Mouse (Mus musculus) midbrain, embryonic 16.5 days (tissue): ENCODE data around the gene Trim16. TPM values are rescaled to one million over a fixed set of nuclear protein-coding genes. Genes with fewer than 3 reads are reported as not detected.

ENCODE experiments used
- polyA plus RNA-seq: library from polyadenylated mRNA; unstranded; fragments of >200 nt; fragmentation: Nextera tagmentation; extraction: Ambion mirVana; gene quantifications from 2 replicates; pipeline ENCODE4 v1.2.1, GENCODE M21; 2015

The Trim16 gene
- polyA plus RNA-seq, 1 experiment from 2014 or later: 6.8 TPM

Other genes with a start within 250 kb of the Trim16 start
- gene Trpv2, start 245.7 kb upstream of the Trim16 start, polyA plus RNA-seq: 43.5 and 43.7 TPM in 2 replicates
- gene Lrrc75a, start 171.7 kb upstream of the Trim16 start, polyA plus RNA-seq: 10.0 and 10.2 TPM in 2 replicates
- gene Mmgt2, start 171.6 kb upstream of the Trim16 start, polyA plus RNA-seq: 20.4 and 20.6 TPM in 2 replicates
- 22.5 and 26.3 TPM in 2 replicates for gene Zfp287, start 88.3 kb upstream of the Trim16 start, polyA plus RNA-seq
- not detected in 2 replicates for gene Gm10428, start 67.1 kb upstream of the Trim16 start, polyA plus RNA-seq
- 32.5 and 34.1 TPM in 2 replicates for gene Zfp286, start 30.8 kb upstream of the Trim16 start, polyA plus RNA-seq
- 0.31 and 0.50 TPM in 2 replicates for gene Fbxw10, start 26.8 kb downstream of the Trim16 start, polyA plus RNA-seq
- 63.9 and 68.0 TPM in 2 replicates for gene Tvp23b, start 59.2 kb downstream of the Trim16 start, polyA plus RNA-seq
- not detected in 2 replicates for gene Cdrt4, start 131.0 kb downstream of the Trim16 start, polyA plus RNA-seq
- gene Tekt3, start 241.4 kb downstream of the Trim16 start, polyA plus RNA-seq: not detected in 2 replicates